Mouse (Mus musculus) intestine, postnatal 0 days (tissue): ENCODE data around the gene Eif4a2. TPM values are rescaled to one million over a fixed set of nuclear protein-coding genes. Genes with fewer than 3 reads are reported as not detected.
A peak's percentile ranks its signal among the peaks of the same experiment; 100 is the strongest.

ENCODE experiments used
- ATAC-seq: fragments of 200-750 bp; cut with Nextera tagmentation; 2 replicates; pipeline ENCODE4 v1.8.0; 2017; ENCODE audit warnings: mild to moderate bottlenecking, moderate TSS enrichment, moderate library complexity
- H3K27ac ChIP-seq: fragments of 300-500 bp; sonication (generic); 2 replicates; pipeline ENCODE4 v1.5.1; 2014; ENCODE audit warnings: mild to moderate bottlenecking, low read depth, low read length, moderate library complexity
- H3K27me3 ChIP-seq: fragments of 300-500 bp; sonication (generic); replicated peaks from 2 replicates; pipeline ENCODE4 v1.6.1; 2014; ENCODE audit warnings: low read length, mixed read lengths; ENCODE audit not compliant: control insufficient read depth, insufficient read depth
- H3K36me3 ChIP-seq: fragments of 300-500 bp; sonication (generic); 2 replicates; pipeline ENCODE4 v1.6.1; 2014; ENCODE audit warnings: mild to moderate bottlenecking, moderate library complexity; ENCODE audit not compliant: control insufficient read depth, insufficient read depth
- H3K4me1 ChIP-seq: fragments of 300-500 bp; sonication (generic); replicated peaks from 2 replicates; pipeline ENCODE4 v1.6.1; 2014; ENCODE audit warnings: antibody characterized with exemption, low read length, mixed read lengths; ENCODE audit not compliant: control insufficient read depth, insufficient read depth
- H3K4me2 ChIP-seq: fragments of 300-500 bp; sonication (generic); replicated peaks from 2 replicates; pipeline ENCODE4 v1.6.1; 2014; ENCODE audit warnings: low read depth, mild to moderate bottlenecking, moderate library complexity
- H3K4me3 ChIP-seq: fragments of 300-500 bp; sonication (generic); 2 replicates; pipeline ENCODE4 v1.5.1; 2014; ENCODE audit warnings: low read depth, low read length
- H3K9ac ChIP-seq: fragments of 300-500 bp; sonication (generic); 2 replicates; pipeline ENCODE4 v1.6.1; 2014; ENCODE audit warnings: mild to moderate bottlenecking, low read depth, low read length
- H3K9me3 ChIP-seq: fragments of 300-500 bp; sonication (generic); 2 replicates; pipeline ENCODE4 v1.6.1; 2016; ENCODE audit warnings: mixed run types; ENCODE audit not compliant: control insufficient read depth
- CTCF ChIP-seq: sonication (generic); IDR thresholded peaks from 2 replicates; pipeline ENCODE4 v1.5.1; 2016; ENCODE audit warnings: low read depth, mild to moderate bottlenecking, control low read depth, antibody characterized with exemption, moderate library complexity
- WGBS: fragments of 180-500 bp; shearing (Covaris S2); extraction: QIAGEN DNeasy Blood & Tissue Kit; methylation state at CpG from one replicate; pipeline ENCODE4 v1.1.7; 2014; 5-methylcytosine and 5-hydroxymethylcytosine counted together
- microRNA-seq: library from miRNA; unstranded; fragments of <30 nt; microRNA quantifications from one replicate; pipeline ENCODE4, GENCODE M21; 2016
- polyA plus RNA-seq: library from polyadenylated mRNA; unstranded; fragments of >200 nt; fragmentation: Nextera tagmentation; extraction: Ambion mirVana; gene quantifications from 2 replicates; pipeline ENCODE4 v1.2.1, GENCODE M21; 2015

Gene Eif4a2
- polyA plus RNA-seq, 1 experiment from 2014 or later: 101 TPM

- H3K4me1 ChIP-seq: no peaks in the 10 kb centered on the region
- H3K36me3 ChIP-seq: no peaks in the 10 kb centered on the region
- H3K9me3 ChIP-seq: no peaks in the 10 kb centered on the region
- no peak overlapping the region for H3K4me3 ChIP-seq
- TF ChIP-seq CTCF: peak; percentile 80
- H3K27me3 ChIP-seq: no peaks in the 10 kb centered on the region
- no peak for ATAC-seq
- H3K9ac ChIP-seq: no peak overlapping the region
- no peak overlapping the region for H3K4me2 ChIP-seq
- H3K27ac ChIP-seq: no peak overlapping the region
- WGBS: 11% methylated on average over 2 of the region's 2 CpGs
These were observed 44.2 kb downstream of the Eif4a2 start for GRCm38 (mm10) chr16:23151423-23151822.

- Histone ChIP-seq H3K36me3 (no peaks in the 10 kb centered on the region), H3K9ac (no peak overlapping the region), H3K9me3 (no peaks in the 10 kb centered on the region), H3K4me3 (no peak overlapping the region), H3K4me2 (no peak overlapping the region), H3K4me1 (no peaks in the 10 kb centered on the region), H3K27me3 (no peaks in the 10 kb centered on the region), H3K27ac (no peak overlapping the region)
- no peak for ATAC-seq
- WGBS: 78% methylated on average over 5 of the region's 5 CpGs
- TF ChIP-seq CTCF: no peak
These were observed 47.0 kb downstream of the Eif4a2 start for GRCm38 (mm10) chr16:23154261-23154660.

GRCm38 (mm10) chr16:23157013-23157412 lies 49.8 kb downstream of the Eif4a2 start:
- ATAC-seq: no peak

GRCm38 (mm10) chr16:23158292-23158691 lies 51.0 kb downstream of the Eif4a2 start:
- no peak overlapping the region for H3K4me2 ChIP-seq
- no peaks in the 10 kb centered on the region for H3K4me1 ChIP-seq
- 86% methylated on average over 7 of the region's 7 CpGs for WGBS
- ATAC-seq: no peak
- no peak overlapping the region for H3K27ac ChIP-seq
- TF ChIP-seq CTCF: no peak
- H3K9me3 ChIP-seq: no peaks in the 10 kb centered on the region
- H3K9ac ChIP-seq: no peak overlapping the region
- H3K4me3 ChIP-seq: no peak overlapping the region
- no peaks in the 10 kb centered on the region for H3K36me3 ChIP-seq
- no peaks in the 10 kb centered on the region for H3K27me3 ChIP-seq

More at GRCm38 (mm10) chr16:23157013-23157412, 49.8 kb downstream of the Eif4a2 start:
- Histone ChIP-seq H3K4me1 (no peaks in the 10 kb centered on the region), H3K4me2 (no peak overlapping the region), H3K27me3 (no peaks in the 10 kb centered on the region), H3K4me3 (no peak overlapping the region), H3K27ac (no peak overlapping the region), H3K9ac (no peak overlapping the region), H3K9me3 (no peaks in the 10 kb centered on the region), H3K36me3 (no peaks in the 10 kb centered on the region)
- no peak for TF ChIP-seq CTCF
- WGBS: 96% methylated on average over 13 of the region's 13 CpGs

- no peak for TF ChIP-seq CTCF
- no peak for ATAC-seq
- Histone ChIP-seq H3K4me1 (no peaks in the 10 kb centered on the region), H3K36me3 (no peaks in the 10 kb centered on the region), H3K4me2 (no peak overlapping the region), H3K27ac (no peak overlapping the region), H3K9me3 (no peaks in the 10 kb centered on the region), H3K9ac (no peak overlapping the region), H3K4me3 (no peak overlapping the region), H3K27me3 (no peaks in the 10 kb centered on the region)
- 39% methylated on average over 2 of the region's 2 CpGs for WGBS
These were observed 51.7 kb downstream of the Eif4a2 start for GRCm38 (mm10) chr16:23158957-23159356.

GRCm38 (mm10) chr16:23159749-23160148 lies 52.5 kb downstream of the Eif4a2 start:
- WGBS: 59% methylated on average over 2 of the region's 2 CpGs
- TF ChIP-seq CTCF: no peak
- no peaks in the 10 kb centered on the region for H3K36me3 ChIP-seq

GRCm38 (mm10) chr16:23162116-23162515 lies 54.9 kb downstream of the Eif4a2 start:
- no peaks in the 10 kb centered on the region for H3K9me3 ChIP-seq
- no peak overlapping the region for H3K9ac ChIP-seq
- H3K4me3 ChIP-seq: no peak overlapping the region
- 73% methylated on average over 3 of the region's 3 CpGs for WGBS
- no peak for TF ChIP-seq CTCF
- no peaks in the 10 kb centered on the region for H3K4me1 ChIP-seq
- H3K36me3 ChIP-seq: no peaks in the 10 kb centered on the region
- no peaks in the 10 kb centered on the region for H3K27me3 ChIP-seq
- no peak for ATAC-seq
- no peak overlapping the region for H3K4me2 ChIP-seq
- no peak overlapping the region for H3K27ac ChIP-seq

More at GRCm38 (mm10) chr16:23159749-23160148, 52.5 kb downstream of the Eif4a2 start:
- Histone ChIP-seq H3K27ac (no peak overlapping the region), H3K4me2 (no peak overlapping the region), H3K9me3 (no peaks in the 10 kb centered on the region), H3K9ac (no peak overlapping the region), H3K27me3 (no peaks in the 10 kb centered on the region), H3K4me3 (no peak overlapping the region), H3K4me1 (no peaks in the 10 kb centered on the region)
- no peak for ATAC-seq

Small RNA genes within 50 kb of the gene (microRNA-seq; reads per million reads assigned to microRNA genes)
- not detected for gene Gm49346

Other genes with a start within 250 kb of the Eif4a2 start
- 14.0 and 14.7 TPM in 2 replicates for gene Tbccd1, start 249.8 kb upstream of the Eif4a2 start, polyA plus RNA-seq
- gene Dnajb11, start 249.6 kb upstream of the Eif4a2 start, polyA plus RNA-seq: 119 and 122 TPM in 2 replicates
- 0.55 and 1.6 TPM in 2 replicates for gene Ahsg, start 216.2 kb upstream of the Eif4a2 start, polyA plus RNA-seq
- not detected in 2 replicates for gene Fetub, start 189.1 kb upstream of the Eif4a2 start, polyA plus RNA-seq
- gene Hrg, start 156.4 kb upstream of the Eif4a2 start, polyA plus RNA-seq: not detected in 2 replicates
- gene Kng2, start 78.0 kb upstream of the Eif4a2 start, polyA plus RNA-seq: 1.1 and 1.4 TPM in 2 replicates
- 1.7 and 2.4 TPM in 2 replicates for gene Kng1, start 49.6 kb upstream of the Eif4a2 start, polyA plus RNA-seq
- 39.6 and 40.7 TPM in 2 replicates for gene Rfc4, start 20.3 kb downstream of the Eif4a2 start, polyA plus RNA-seq
- gene Adipoq, start 39.1 kb downstream of the Eif4a2 start, polyA plus RNA-seq: not detected in 2 replicates
- gene St6gal1, start 117.3 kb downstream of the Eif4a2 start, polyA plus RNA-seq: 6.0 and 6.8 TPM in 2 replicates